Mouse (Mus musculus): ENCODE measurements around the gene Hes7.

DNA sequence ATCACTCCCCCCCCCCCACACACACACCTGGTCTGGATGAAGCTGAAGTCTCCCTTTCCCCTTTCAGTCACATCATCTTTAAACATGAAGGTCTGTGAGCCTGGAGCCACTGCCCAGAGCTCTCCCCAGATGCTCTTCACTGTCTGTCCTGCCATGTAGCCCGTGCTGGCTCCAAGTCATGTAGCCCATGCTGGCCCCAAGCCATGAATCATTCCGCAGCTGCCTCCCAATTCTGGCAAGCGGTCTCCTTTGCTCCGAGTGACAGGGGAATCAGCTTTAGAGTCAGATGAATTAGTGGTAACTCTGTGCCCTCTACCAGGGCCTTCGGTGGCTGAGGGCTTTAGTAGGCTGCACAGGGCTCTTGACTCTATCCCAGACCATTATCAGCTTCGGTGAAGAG, 29.5 kb downstream of the Hes7 start:
- no peak for TF ChIP-seq CTCF (IDR thresholded peaks at IDR 0.05; ENCODE audit: low read depth, low read length)
- TF ChIP-seq EP300 (IDR thresholded peaks at IDR 0.05; ENCODE audit: insufficient read depth, low read depth, low read length), result no peak

Measured in ES-Bruce4 (cell line).